Mouse (Mus musculus): ENCODE results near the gene Ubap2. TPM values are rescaled to one million over a fixed set of nuclear protein-coding genes. Genes with fewer than 3 reads are reported as not detected.

Ubap2 gene
- polyA plus RNA-seq, 1 experiment from 2014 or later, result 69.9 TPM

DNA sequence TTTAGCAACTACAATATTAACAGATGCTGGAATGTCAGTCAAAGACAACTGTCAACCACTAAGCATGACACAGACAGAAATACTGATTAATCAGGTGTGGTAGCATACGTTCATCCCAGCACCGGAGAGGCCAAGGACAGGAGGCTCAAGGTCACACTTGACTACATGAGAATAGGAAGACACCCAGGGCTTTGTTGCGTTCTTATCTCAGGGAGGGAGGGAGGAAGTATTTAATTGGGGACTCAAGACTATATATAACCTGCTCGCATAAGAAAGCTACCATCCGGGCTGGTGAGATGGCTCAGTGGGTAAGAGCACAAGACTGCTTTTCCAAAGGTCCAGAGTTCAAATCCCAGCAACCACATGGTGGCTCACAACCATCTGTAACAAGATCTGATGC lies 39.3 kb downstream of the Ubap2 start:
- Histone ChIP-seq H3K79me2 (ENCODE audit: inconsistent target) (peaks cover 40% of the 10 kb centered on the region; the same call in 1 of the 2 replicates), H3K27ac (no peak overlapping the region), H3K4me3 (ENCODE audit: inconsistent target) (no peak overlapping the region), H3K36me3 (ENCODE audit: inconsistent target) (peaks cover 23% of the 10 kb centered on the region; the same call in 1 of the 2 replicates)
- WGBS (ENCODE audit: missing documents), result 89% methylated on average over 5 of the region's 5 CpGs

GRCm38 (mm10) chr4:41226351-41226750 lies 48.6 kb downstream of the Ubap2 start:
- Histone ChIP-seq H3K79me2 (ENCODE audit: inconsistent target) (no peaks in the 10 kb centered on the region), H3K36me3 (ENCODE audit: inconsistent target) (peaks cover 21% of the 10 kb centered on the region), H3K27ac (no peak overlapping the region), H3K4me3 (ENCODE audit: inconsistent target) (no peak overlapping the region)
- WGBS (ENCODE audit: missing documents), result 78% methylated on average over 3 of the region's 3 CpGs

DNA sequence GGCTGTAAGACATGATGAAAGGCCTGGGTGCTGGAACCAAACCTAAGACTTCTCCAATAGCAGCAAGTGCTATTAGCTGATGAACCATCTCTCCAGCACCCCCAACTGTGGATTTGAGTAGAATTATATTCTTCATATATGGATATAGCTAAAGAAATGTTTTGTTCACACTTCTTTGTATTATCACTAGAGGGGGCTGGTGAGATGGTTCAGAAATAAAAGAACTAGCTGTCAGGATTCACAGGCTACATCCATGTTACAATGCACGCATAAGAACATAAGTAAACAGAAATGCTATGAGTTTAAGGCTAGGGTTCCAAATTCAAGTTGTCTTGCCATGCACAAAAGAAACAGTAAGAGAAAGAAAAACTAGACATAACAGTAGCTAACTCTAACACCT lies 49.5 kb downstream of the Ubap2 start:
- Histone ChIP-seq H3K4me3 (ENCODE audit: inconsistent target) (no peak overlapping the region), H3K27ac (no peak overlapping the region), H3K36me3 (ENCODE audit: inconsistent target) (peaks cover 30% of the 10 kb centered on the region), H3K79me2 (ENCODE audit: inconsistent target) (no peaks in the 10 kb centered on the region)
- WGBS (ENCODE audit: missing documents), result 94% methylated on average over 1 of the region's 1 CpGs

GRCm38 (mm10) chr4:41208050-41208449 lies 66.9 kb downstream of the Ubap2 start:
- H3K27ac ChIP-seq, result no peak overlapping the region
- peaks cover 63% of the 10 kb centered on the region for H3K36me3 ChIP-seq (ENCODE audit: inconsistent target)
- H3K4me3 ChIP-seq (ENCODE audit: inconsistent target), result no peak overlapping the region
- H3K79me2 ChIP-seq (ENCODE audit: inconsistent target), result no peaks in the 10 kb centered on the region
- WGBS (ENCODE audit: missing documents), result 100% methylated on average over 2 of the region's 4 CpGs

DNA sequence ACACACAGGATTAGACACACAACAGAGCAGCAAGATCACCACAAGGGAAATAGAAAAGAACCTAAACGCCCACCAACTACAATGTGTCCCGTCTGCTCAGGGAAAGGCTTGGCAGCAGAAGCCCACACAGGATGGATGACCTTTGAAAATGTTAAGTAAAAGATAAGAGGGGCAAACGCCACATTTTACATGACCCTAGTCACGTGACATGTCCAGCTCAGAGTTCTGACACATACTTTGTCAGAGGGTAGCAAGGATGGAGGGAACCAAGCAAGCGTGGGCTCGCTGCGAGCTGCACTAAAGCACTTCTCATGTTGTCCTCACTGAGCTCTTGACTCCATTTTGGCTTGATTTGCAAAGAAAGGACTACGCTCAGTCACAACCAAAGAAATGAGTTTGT lies 69.2 kb downstream of the Ubap2 start:
- H3K36me3 ChIP-seq (ENCODE audit: inconsistent target), result peaks cover 84% of the 10 kb centered on the region
- H3K4me3 ChIP-seq (ENCODE audit: inconsistent target), result no peak overlapping the region
- H3K79me2 ChIP-seq (ENCODE audit: inconsistent target), result no peaks in the 10 kb centered on the region
- no peak overlapping the region for H3K27ac ChIP-seq
- WGBS (ENCODE audit: missing documents), result 96% methylated on average over 8 of the region's 8 CpGs

DNA sequence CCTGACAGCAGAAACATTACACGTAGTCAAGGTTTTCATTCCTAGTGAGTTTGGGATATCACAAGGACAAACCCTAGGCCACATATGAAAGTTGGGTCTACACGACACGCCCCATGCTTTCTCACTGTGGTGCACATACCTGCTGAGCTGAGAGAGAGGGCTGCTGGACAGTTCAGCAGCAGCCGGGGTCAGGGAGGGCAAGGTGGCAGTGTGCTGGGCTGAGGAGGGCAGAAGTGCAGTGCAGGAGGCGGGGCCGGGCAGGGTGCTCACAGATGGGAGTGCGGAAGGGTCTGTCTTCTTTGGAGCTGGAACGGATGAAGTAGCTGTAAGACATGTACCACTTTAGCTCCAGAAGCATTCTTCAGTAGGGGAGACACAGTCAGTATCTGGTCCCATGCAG lies 72.8 kb downstream of the Ubap2 start:
- Histone ChIP-seq H3K27ac (no peak overlapping the region), H3K4me3 (ENCODE audit: inconsistent target) (no peak overlapping the region), H3K36me3 (ENCODE audit: inconsistent target) (peaks cover 80% of the 10 kb centered on the region), H3K79me2 (ENCODE audit: inconsistent target) (no peaks in the 10 kb centered on the region)
- WGBS (ENCODE audit: missing documents), result 95% methylated on average over 8 of the region's 8 CpGs

- H3K27ac ChIP-seq, result no peak overlapping the region
- H3K79me2 ChIP-seq (ENCODE audit: inconsistent target), result no peaks in the 10 kb centered on the region
- WGBS (ENCODE audit: missing documents), result 85% methylated on average over 3 of the region's 3 CpGs
- peaks cover 58% of the 10 kb centered on the region for H3K36me3 ChIP-seq (ENCODE audit: inconsistent target)
- H3K4me3 ChIP-seq (ENCODE audit: inconsistent target), result no peak overlapping the region
Measured at GRCm38 (mm10) chr4:41196861-41197610, 77.9 kb downstream of the Ubap2 start.

DNA sequence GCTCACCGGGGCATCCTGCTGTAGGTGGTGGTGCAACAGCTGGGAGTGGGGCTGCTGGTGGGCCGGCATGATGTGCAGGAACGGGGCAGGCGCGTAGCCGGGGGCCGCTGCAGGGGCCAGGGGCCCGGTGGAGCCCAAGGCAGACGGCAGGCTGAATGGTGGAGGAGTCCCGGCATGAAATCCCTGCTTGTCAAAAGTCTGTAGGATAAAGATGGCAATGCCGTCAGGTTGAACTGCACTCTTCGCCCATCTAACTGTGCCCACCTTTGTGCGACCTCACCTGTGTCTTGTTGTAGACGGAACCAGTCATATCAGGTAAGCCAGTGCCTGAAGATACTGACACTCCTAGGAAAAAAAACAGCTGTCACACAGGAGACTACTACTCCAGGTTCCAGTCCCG lies 79.6 kb downstream of the Ubap2 start:
- no peaks in the 10 kb centered on the region for H3K79me2 ChIP-seq (ENCODE audit: inconsistent target)
- H3K27ac ChIP-seq, result no peak overlapping the region
- no peak overlapping the region for H3K4me3 ChIP-seq (ENCODE audit: inconsistent target)
- peaks cover 41% of the 10 kb centered on the region for H3K36me3 ChIP-seq (ENCODE audit: inconsistent target)
- WGBS (ENCODE audit: missing documents), result 94% methylated on average over 8 of the region's 15 CpGs

GRCm38 (mm10) chr4:41192544-41193512 lies 82.1 kb downstream of the Ubap2 start:
- no peak overlapping the region for H3K4me3 ChIP-seq (ENCODE audit: inconsistent target)
- H3K79me2 ChIP-seq (ENCODE audit: inconsistent target), result no peaks in the 10 kb centered on the region; the same call in 1 of the 2 replicates
- H3K27ac ChIP-seq, result no peak overlapping the region
- 53% methylated on average over 14 of the region's 14 CpGs for WGBS (ENCODE audit: missing documents)
- H3K36me3 ChIP-seq (ENCODE audit: inconsistent target), result peaks cover 34% of the 10 kb centered on the region

- Histone ChIP-seq H3K27ac (no peak overlapping the region), H3K79me2 (ENCODE audit: inconsistent target) (no peaks in the 10 kb centered on the region; the same call in 1 of the 2 replicates), H3K4me3 (ENCODE audit: inconsistent target) (no peak overlapping the region), H3K36me3 (ENCODE audit: inconsistent target) (peaks cover 22% of the 10 kb centered on the region)
- 100% methylated on average over 2 of the region's 2 CpGs for WGBS (ENCODE audit: missing documents)
Measured at GRCm38 (mm10) chr4:41189809-41190208, 85.1 kb downstream of the Ubap2 start.

GRCm38 (mm10) chr4:41179825-41180725 lies 94.9 kb downstream of the Ubap2 start:
- H3K27ac ChIP-seq, result no peak overlapping the region
- H3K79me2 ChIP-seq (ENCODE audit: inconsistent target), result no peaks in the 10 kb centered on the region; the same call in 1 of the 2 replicates
- peaks cover 42% of the 10 kb centered on the region; the same call in 1 of the 2 replicates for H3K36me3 ChIP-seq (ENCODE audit: inconsistent target)
- no peak overlapping the region for H3K4me3 ChIP-seq (ENCODE audit: inconsistent target)
- WGBS (ENCODE audit: missing documents), result 73% methylated on average over 15 of the region's 15 CpGs

GRCm38 (mm10) chr4:41174631-41175030 lies 100.3 kb downstream of the Ubap2 start:
- Histone ChIP-seq H3K36me3 (ENCODE audit: inconsistent target) (peaks cover 46% of the 10 kb centered on the region; the same call in 1 of the 2 replicates), H3K4me3 (ENCODE audit: inconsistent target) (no peak overlapping the region), H3K79me2 (ENCODE audit: inconsistent target) (peaks cover 33% of the 10 kb centered on the region; the same call in 1 of the 2 replicates), H3K27ac (no peak overlapping the region)
- 91% methylated on average over 2 of the region's 2 CpGs for WGBS (ENCODE audit: missing documents)

GRCm38 (mm10) chr4:41170970-41171369 lies 104.0 kb downstream of the Ubap2 start:
- Histone ChIP-seq H3K4me3 (ENCODE audit: inconsistent target) (no peak overlapping the region), H3K79me2 (ENCODE audit: inconsistent target) (peaks cover 70% of the 10 kb centered on the region), H3K36me3 (ENCODE audit: inconsistent target) (peaks cover 24% of the 10 kb centered on the region; the same call in 1 of the 2 replicates), H3K27ac (no peak overlapping the region)
- WGBS (ENCODE audit: missing documents), result 92% methylated on average over 2 of the region's 2 CpGs

Measured in macrophage (primary cell).